Mouse (Mus musculus) embryonic fibroblast, embryonic 13.5 days (primary cell): ENCODE results near the gene 1700016C15Rik.
A peak's percentile ranks its signal among the peaks of the same experiment; 100 is the strongest.

Experiments
- CTCF ChIP-seq: IDR thresholded peaks from 2 replicates; pipeline ENCODE4 v1.5.1; 2011; ENCODE audit warnings: mild to moderate bottlenecking, control low read depth, low read length, moderate library complexity, borderline replicate concordance; ENCODE audit not compliant: insufficient read depth
- POLR2A ChIP-seq: IDR thresholded peaks from 2 replicates; pipeline ENCODE4 v1.6.1; 2011; ENCODE audit warnings: low read depth, mild to moderate bottlenecking, control low read depth, low read length, moderate library complexity

DNA sequence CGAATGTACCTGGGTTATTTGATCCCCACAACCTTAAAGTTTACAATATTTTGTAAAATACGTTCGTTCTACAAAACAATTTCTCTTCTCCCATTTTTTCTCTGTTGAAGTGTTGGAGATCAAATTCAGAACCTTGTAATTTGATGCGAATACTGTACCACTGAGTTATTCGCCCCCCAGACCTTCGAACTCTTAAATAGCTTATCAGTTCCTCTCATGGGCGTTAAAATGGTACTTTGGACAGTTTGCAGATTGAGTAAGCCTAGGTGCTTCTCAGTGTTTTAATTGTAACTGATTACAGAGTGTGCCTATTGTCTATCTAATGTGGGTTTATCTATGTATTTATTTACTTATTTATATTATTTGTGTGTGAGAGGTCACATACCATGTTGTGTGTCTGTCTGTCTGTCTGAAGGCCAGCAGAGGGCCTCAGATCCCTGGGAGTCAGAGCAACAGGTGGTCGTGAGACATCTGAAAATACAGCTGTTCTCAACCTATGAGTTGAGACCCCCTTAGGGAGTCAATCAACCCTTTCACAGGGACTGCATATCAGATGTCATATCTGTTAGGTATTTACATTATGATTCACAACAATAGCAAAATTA, 67.6 kb downstream of the 1700016C15Rik start:
- TF ChIP-seq POLR2A = no peak
- 0 out of 2 replicates have a peak, but pooled peaks have one; percentile 15 for TF ChIP-seq CTCF
